Mouse (Mus musculus) G1E (cell line): ENCODE data around the gene Atf7ip.

ENCODE experiments used
- CTCF ChIP-seq: IDR thresholded peaks from 2 replicates; pipeline ENCODE4 v1.5.1; 2012; ENCODE audit warnings: low read depth, low read length, inconsistent platforms, mixed read lengths
- GATA1 ChIP-seq: IDR thresholded peaks from 2 replicates; pipeline ENCODE4 v1.6.1; 2012; ENCODE audit warnings: borderline replicate concordance, low read length, inconsistent platforms, mixed read lengths
- POLR2AphosphoS5 ChIP-seq: IDR thresholded peaks from 2 replicates; pipeline ENCODE4 v1.6.1; 2012; ENCODE audit warnings: low read depth, low read length, inconsistent platforms; ENCODE audit not compliant: insufficient replicate concordance
- TAL1 ChIP-seq: conservative IDR thresholded peaks from 2 replicates; pipeline ENCODE4 v1.6.1; 2012; ENCODE audit warnings: low read depth, low read length, inconsistent platforms, mixed read lengths

DNA sequence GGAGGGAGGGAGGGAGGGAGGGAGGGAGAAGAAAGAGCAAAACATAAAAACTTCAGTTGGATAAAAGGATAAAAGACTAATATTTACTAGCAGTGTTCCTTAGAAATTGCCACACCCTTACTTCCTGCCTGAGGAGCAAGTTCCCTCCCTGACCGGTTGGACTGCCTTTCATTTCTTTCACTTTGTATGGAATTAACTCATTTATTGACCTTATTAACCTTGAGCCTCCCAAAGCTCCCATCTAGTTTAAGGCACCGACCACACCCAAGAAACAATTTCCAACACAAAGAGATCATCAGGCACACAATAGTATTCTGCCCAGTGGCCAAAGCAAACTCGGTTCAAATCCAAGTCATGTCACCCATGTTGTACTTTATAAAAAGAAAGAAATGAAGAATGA is 16.1 kb upstream of the Atf7ip start:
- TF ChIP-seq GATA1 (no peak), CTCF (no peak), TAL1 (no peak), POLR2AphosphoS5 (no peak)
